Mouse (Mus musculus) ES-Bruce4 (cell line): ENCODE measurements at regions not wholly inside any gene's neighbourhood (a gene's known extent, or its start where the extent isn't known, plus 50 kb on each side); places are given as distances from the start of the nearest gene placed in this dataset.

Source experiments
- CTCF ChIP-seq: IDR thresholded peaks from one replicate; pipeline ENCODE4 v1.8.1; 2011; ENCODE audit warnings: low read depth, low read length
- EP300 ChIP-seq: IDR thresholded peaks from 2 replicates; pipeline ENCODE4 v1.6.1; 2011; ENCODE audit warnings: low read depth, low read length; ENCODE audit not compliant: insufficient read depth

DNA sequence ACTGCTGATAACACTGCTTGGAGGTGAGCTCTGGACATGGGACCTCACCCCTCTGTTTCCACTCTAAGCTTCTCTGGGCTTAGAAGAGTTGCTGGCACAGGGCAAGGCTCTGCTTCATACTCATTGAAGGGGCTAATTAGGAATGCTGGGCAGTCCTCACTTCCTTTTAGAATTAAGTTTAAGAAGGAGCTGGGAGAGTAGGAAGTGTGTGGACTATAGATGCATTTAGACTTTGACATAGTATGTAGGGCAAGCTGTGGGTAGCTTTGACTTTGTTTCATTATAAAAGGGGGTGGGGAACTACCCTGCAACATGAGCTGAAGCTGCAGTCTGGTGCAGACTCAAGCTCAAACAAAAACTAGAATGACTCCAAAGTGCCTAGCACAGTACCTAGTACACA, 378.5 kb downstream of the Sox11 start:
- TF ChIP-seq CTCF, result no peak
- TF ChIP-seq EP300, result no peak
